Mouse (Mus musculus): Measurements from ENCODE around the gene Olfr1420. TPM values are rescaled to one million over a fixed set of nuclear protein-coding genes. Genes with fewer than 3 reads are reported as not detected.
"Not testable (repeated sequence)": the region's sequence is repeated elsewhere in the genome, so short reads cannot be mapped to it uniquely, and the experiment has no call there.

Olfr1420 gene
- total RNA-seq (2015; ENCODE audit: low replicate concordance) (not detected in 2 replicates), total RNA-seq (2017; ENCODE audit: low replicate concordance) (not detected in 2 replicates)

GRCm38 (mm10) chr19:11886265-11886664 is at the start of gene Olfr1420:
TSS of gene Olfr1420 (plus strand) at chr19:11886565.
- no peak for ATAC-seq (replicated peaks; ENCODE audit: low FRiP score, poor library complexity, severe bottlenecking)

- no peak for ATAC-seq (replicated peaks; ENCODE audit: low FRiP score, poor library complexity, severe bottlenecking)
Observed at GRCm38 (mm10) chr19:11839119-11839518, 47.2 kb upstream of the Olfr1420 start, which contains the start of gene Olfr1417. TSS of gene Olfr1417 (minus strand) at chr19:11839219.

DNA sequence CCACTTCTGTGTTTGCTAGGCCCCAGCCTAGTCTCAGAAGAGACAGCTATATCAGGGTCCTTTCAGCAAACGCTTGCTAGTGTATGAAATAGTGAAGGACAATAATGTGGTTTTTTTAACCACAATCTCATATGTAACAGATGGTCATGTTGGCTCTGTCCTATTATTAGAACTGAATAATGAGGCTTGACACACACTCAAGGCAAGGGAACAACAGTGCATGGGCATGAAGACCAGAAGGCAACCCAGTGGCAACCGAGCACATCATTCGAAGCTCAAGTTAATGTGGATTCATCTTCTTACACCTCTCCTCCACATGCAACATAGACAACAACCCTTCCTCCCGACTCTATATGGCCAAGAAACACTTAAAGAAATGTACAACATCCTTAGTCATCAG is 40.0 kb upstream of the Olfr1420 start:
- no peak for ATAC-seq (replicated peaks; ENCODE audit: low FRiP score, poor library complexity, severe bottlenecking)

DNA sequence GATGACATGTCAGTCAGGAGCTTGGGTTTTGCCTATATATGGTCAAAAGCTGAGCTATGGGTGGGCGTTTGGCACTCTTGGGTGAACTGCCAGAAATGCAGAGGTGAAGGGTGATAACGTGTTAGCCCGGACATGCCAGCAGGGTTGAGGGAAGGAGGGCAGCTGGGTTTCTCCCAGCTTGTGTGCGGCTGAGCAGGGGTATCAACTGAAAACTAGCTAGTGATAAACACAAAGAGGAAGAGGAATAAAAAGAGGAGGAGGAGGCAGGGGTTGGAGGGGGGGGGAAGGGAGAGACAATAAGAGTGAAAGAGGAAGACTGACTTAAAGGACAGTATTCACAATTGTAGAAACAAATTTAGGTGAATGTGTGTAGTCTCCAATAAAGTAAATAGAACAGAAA is 33.7 kb upstream of the Olfr1420 start:
- no peak for ATAC-seq (replicated peaks; ENCODE audit: low FRiP score, poor library complexity, severe bottlenecking)

DNA sequence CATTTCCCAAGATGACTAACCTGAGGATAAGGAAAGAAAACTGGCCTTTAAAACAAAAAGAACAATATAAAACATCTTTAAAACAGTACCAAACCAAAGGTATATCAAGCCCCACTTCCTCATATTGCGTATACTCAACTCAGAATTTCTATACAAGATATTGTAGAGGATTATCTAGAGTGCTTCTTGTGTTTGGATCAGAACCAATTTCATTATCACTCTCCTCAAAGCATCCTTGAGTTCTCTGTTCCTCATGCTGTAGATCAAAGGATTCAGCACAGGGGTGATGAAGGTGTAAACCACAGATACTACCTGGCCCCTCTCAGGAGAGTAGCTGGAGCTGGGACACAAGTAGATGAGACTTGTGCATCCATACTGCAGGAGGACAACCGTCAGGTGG is 31.5 kb upstream of the Olfr1420 start:
- ATAC-seq (replicated peaks; ENCODE audit: low FRiP score, poor library complexity, severe bottlenecking): no peak

- ATAC-seq (replicated peaks; ENCODE audit: low FRiP score, poor library complexity, severe bottlenecking): no peak
Observed at GRCm38 (mm10) chr19:11856506-11856905, 29.9 kb upstream of the Olfr1420 start.

DNA sequence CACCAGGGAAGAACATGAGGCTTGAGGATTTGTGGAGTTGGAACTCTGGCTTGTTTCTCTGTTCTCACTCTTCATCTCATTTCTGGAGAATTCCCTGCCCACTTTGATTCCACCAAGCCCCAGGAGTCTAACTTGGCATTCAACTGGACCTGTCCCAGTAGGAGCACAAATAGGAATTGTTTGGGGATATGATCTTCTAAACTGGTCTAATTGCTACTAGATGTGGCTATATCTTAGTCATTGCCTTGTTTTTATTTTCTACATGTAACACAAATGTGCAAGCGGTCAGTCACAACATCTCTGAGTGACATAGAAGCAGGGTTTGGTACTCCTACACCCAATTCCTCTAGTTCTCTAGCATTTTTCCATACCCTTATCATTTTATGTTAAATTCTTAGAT is 25.4 kb upstream of the Olfr1420 start, which contains the start of gene Olfr1418:
Gene Olfr1418, minus strand, starts transcription at position 101 of the 400 bp plus-strand sequence.
- no peak for ATAC-seq (replicated peaks; ENCODE audit: low FRiP score, poor library complexity, severe bottlenecking)

- no peak for ATAC-seq (replicated peaks; ENCODE audit: low FRiP score, poor library complexity, severe bottlenecking)
Observed at GRCm38 (mm10) chr19:11867837-11868236, 18.5 kb upstream of the Olfr1420 start.

- no peak for ATAC-seq (replicated peaks; ENCODE audit: low FRiP score, poor library complexity, severe bottlenecking)
Observed at GRCm38 (mm10) chr19:11875006-11875405, 11.4 kb upstream of the Olfr1420 start, which contains the start of gene Olfr1419. TSS of gene Olfr1419 (minus strand) at chr19:11875106.

- ATAC-seq (replicated peaks; ENCODE audit: low FRiP score, poor library complexity, severe bottlenecking): not testable (repeated sequence)
Observed at GRCm38 (mm10) chr19:11878404-11878803, 8.0 kb upstream of the Olfr1420 start.

- no peak for ATAC-seq (replicated peaks; ENCODE audit: low FRiP score, poor library complexity, severe bottlenecking)
Observed at GRCm38 (mm10) chr19:11911021-11911420, 24.7 kb downstream of the Olfr1420 start.

GRCm38 (mm10) chr19:11911603-11912002 is 25.2 kb downstream of the Olfr1420 start:
- no peak for ATAC-seq (replicated peaks; ENCODE audit: low FRiP score, poor library complexity, severe bottlenecking)

DNA sequence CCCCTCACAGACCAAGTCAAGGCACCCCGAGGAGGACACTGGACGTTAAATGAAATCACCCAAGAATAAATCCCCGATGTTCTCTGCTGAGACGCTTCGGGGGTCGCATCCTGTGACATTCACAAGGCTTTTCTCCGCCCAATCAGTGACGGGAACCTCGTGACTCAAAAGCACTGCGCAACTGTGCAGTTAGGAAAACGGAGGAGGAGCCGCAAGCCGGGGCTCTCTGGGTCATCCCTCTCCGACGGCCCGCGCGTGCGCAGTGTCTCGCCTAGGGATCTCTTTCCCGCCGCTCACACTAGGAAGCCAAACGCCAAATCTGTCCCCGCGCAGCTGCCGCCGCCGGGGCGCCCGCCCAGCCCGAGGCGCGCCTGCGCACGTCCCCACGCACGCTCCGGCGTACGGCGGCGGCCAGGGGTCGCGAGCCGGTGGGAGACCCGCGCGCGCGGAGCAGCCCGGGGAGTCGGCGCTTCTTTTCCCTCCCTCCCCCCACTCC is 25.7 kb downstream of the Olfr1420 start, which contains the start of gene Patl1:
Gene Patl1, plus strand, starts transcription at position 363 of the 496 bp plus-strand sequence.
- peak; percentile 99 for ATAC-seq (replicated peaks; ENCODE audit: low FRiP score, poor library complexity, severe bottlenecking)

DNA sequence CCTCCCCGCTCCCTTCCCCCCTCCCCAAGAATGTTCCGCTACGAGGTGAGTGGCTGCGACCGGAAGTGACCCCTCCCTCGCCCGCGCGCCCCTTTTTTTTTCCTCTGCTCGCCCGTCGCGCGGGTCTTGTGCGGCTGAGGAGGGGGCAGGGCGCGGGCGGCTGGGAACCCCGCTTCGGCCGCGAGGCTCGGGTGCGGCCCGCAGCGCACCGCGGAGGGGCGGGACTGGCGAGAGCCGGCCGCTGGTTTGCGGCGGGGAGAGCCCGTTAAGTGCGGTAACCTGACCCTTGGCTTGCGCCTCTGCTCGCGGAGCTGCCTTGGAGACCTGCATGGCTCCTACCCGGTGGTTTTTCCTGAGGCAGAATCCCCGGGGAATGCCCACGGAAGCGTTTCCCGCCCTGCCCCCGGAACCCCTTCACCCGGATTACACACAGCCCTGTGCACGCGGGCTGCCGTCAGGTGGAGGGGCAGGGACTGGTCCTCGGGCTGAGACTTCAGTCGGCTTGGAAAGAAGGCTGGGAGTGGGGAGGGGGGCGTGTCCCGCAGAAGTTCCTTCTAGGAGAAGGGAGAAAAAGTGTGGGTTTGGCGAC is 26.3 kb downstream of the Olfr1420 start:
- ATAC-seq (replicated peaks; ENCODE audit: low FRiP score, poor library complexity, severe bottlenecking): peak; percentile 63

DNA sequence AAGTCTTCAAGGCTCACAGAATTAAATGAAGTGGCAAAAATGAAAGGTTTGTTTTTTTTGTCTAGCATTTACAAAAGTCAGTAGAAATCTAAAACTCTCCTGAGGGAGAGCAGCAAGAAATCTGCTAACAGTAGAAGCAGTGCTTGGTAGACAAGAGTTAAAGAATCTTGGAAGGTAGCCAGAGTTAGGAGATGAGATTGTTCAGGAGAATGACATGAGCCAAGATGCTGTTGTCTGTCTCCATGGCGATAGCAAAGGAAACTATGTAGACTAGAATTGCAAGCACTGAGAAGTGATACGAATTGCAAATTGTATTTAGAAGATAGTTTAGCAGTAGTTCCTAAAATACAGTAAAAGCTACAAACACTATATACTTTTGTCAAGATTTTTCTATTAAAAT is 29.4 kb downstream of the Olfr1420 start:
- ATAC-seq (replicated peaks; ENCODE audit: low FRiP score, poor library complexity, severe bottlenecking): no peak

GRCm38 (mm10) chr19:11922068-11922467 is 35.7 kb downstream of the Olfr1420 start:
- ATAC-seq (replicated peaks; ENCODE audit: low FRiP score, poor library complexity, severe bottlenecking): no peak

GRCm38 (mm10) chr19:11922515-11922914 is 36.1 kb downstream of the Olfr1420 start:
- not testable (repeated sequence) for ATAC-seq (replicated peaks; ENCODE audit: low FRiP score, poor library complexity, severe bottlenecking)

DNA sequence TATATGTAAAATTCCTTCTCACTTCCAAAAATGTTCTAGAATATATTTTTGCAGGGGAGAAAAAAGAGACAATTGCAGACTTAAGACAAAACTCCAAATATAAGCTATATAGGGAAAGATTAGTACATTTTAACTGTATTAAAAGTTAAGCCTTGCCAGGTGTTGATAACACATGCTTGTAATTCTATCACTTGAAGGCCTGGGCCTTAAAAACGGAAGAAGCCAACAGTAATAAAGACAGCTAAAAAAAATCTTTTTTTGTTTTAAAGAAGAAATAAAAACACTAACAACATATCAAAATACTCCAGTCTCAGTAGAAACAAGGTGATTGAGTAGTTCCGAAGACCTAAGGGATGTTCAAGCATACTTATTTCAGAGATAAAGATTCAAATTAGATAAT is 40.0 kb downstream of the Olfr1420 start:
- ATAC-seq (replicated peaks; ENCODE audit: low FRiP score, poor library complexity, severe bottlenecking): no peak

GRCm38 (mm10) chr19:11928025-11928748 is 41.8 kb downstream of the Olfr1420 start:
- peak; percentile 93 for ATAC-seq (replicated peaks; ENCODE audit: low FRiP score, poor library complexity, severe bottlenecking)

DNA sequence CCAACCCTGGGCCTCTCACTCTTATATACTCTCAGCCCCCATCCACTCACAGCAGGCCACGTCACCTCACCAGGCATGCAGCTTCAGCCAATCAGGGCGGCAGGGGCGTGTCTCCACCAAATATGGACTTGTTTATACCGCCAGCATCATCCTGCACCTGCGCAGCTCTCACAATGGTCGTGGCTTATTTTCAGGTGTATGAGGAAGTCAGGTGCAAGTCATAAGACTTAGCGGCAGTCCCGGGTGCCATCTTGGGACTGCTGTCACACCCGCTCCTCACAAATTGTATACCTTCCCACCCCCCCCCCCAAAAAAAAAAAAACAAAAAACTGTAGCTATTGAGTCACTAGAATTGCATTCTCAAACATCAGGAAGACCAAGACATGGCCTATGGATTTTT is 60.1 kb downstream of the Olfr1420 start:
- ATAC-seq (replicated peaks; ENCODE audit: low FRiP score, poor library complexity, severe bottlenecking): not testable (repeated sequence)

All from erythroblast, adult 5-6 weeks (primary cell).